Mouse (Mus musculus): ENCODE data around the gene Atp1b4.

GRCm38 (mm10) chrX:38362016-38362415, 46.0 kb downstream of the Atp1b4 start:
- TF ChIP-seq CTCF (IDR thresholded peaks at IDR 0.05; ENCODE audit: borderline replicate concordance, control insufficient read depth, extremely low read depth, insufficient read depth, low read length, poor library complexity) (no peak), POLR2A (IDR thresholded peaks at IDR 0.05; ENCODE audit: control insufficient read depth, extremely low read depth, insufficient read depth, low read length, poor library complexity) (no peak)
